Mouse (Mus musculus) ES-E14 (cell line): ENCODE measurements around the gene Zfp354a.
"Not testable (repeated sequence)": the region's sequence is repeated elsewhere in the genome, so short reads cannot be mapped to it uniquely, and the experiment has no call there.

ENCODE experiments used
- CHD2 ChIP-seq: IDR thresholded peaks from 2 replicates; pipeline ENCODE4 v1.6.1; 2014; ENCODE audit warnings: mild to moderate bottlenecking, low read depth, low read length, inconsistent platforms
- HCFC1 ChIP-seq: IDR thresholded peaks from 2 replicates; pipeline ENCODE4 v1.6.1; 2012; ENCODE audit warnings: low read length, inconsistent platforms, borderline replicate concordance; ENCODE audit not compliant: insufficient read depth

DNA sequence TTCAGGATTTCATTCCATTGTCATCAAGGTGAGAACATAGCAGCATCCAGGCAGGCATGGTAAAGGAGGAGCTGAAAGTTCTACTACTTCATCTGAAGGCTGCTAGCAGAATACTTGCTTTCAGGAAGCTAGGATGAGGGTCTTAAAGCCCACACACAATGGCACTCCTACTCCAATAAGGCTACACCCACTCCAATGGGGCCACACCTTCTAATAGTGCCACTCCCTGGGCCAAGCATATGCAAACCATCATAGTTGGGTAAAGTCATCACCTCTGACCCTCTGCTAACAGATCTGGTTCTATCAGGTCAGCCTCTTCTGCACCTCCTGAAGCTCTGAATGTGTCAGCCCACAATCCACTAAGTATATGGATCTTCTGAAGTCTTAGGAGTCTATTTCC, 24.9 kb upstream of the Zfp354a start:
- TF ChIP-seq CHD2, HCFC1: not testable (repeated sequence)
